Mouse (Mus musculus): ENCODE measurements around the gene Ube2j1. TPM values are rescaled to one million over a fixed set of nuclear protein-coding genes. Genes with fewer than 3 reads are reported as not detected.

The Ube2j1 gene
- polyA plus RNA-seq, 1 experiment from 2014 or later: 44.3 TPM

DNA sequence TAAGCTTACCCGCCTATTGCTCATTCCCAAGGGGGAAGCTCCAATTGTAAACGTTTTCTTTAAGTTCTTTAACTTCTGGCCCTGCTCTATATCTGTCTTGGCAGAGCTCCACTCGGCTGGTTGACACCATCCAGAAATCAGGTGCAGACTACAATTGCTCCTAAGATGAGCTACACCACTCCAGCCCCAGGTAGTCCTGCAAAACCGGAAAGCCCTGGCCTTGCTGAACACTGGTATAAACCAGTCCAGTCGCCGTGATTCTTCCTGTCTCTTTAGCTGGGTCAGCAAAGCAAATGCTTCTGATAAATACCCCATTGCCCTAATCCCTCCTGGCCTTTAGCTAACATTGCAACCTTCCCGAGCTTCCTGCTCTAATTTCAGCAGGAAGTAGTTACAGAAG is 29.9 kb downstream of the Ube2j1 start:
- Histone ChIP-seq H3K27ac (ENCODE audit: low read depth, low read length) (no peak overlapping the region), H3K9me3 (ENCODE audit: control insufficient read depth, low read length) (no peaks in the 10 kb centered on the region), H3K4me1 (replicated peaks; ENCODE audit: control insufficient read depth, insufficient read depth, low read length) (no peaks in the 10 kb centered on the region), H3K27me3 (replicated peaks; ENCODE audit: control insufficient read depth, insufficient read depth, low read length) (no peaks in the 10 kb centered on the region), H3K36me3 (ENCODE audit: control insufficient read depth, insufficient read depth, low read length) (no peaks in the 10 kb centered on the region), H3K9ac (ENCODE audit: low read depth, low read length) (no peak overlapping the region), H3K4me3 (ENCODE audit: low read depth, low read length) (no peak overlapping the region), H3K4me2 (no peak overlapping the region)
- no peak for ATAC-seq (replicated peaks; ENCODE audit: low FRiP score)
- DNase-seq (ENCODE audit: low spot score): no peak
- WGBS: 29% methylated on average over 7 of the region's 7 CpGs

DNA sequence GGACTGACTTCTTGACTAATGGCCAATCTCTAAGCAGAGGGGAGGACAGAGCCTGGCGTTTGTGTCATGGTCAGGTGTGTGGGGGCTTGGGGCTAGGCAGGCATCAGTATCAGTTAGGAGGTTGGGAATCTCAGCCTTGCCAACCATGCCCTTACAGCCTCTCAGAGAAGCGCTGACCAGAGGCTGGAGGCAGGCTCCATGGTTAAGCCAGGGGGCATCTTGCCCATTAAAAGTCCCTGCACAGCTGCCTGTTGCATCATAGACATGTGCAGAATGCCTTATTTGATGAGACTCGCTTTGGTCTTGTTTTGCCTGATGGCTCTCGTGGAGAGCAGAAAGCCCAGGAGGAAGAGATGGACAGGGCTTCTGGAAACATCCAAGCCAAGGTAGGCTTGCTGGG is 31.8 kb downstream of the Ube2j1 start, which contains the start of gene Gabrr2:
Gene Gabrr2, plus strand, starts transcription at position 19 of the 400 bp plus-strand sequence.
- ATAC-seq (replicated peaks; ENCODE audit: low FRiP score) (no peak), DNase-seq (ENCODE audit: low spot score) (no peak)
- H3K9me3 ChIP-seq (ENCODE audit: control insufficient read depth, low read length): no peaks in the 10 kb centered on the region
- no peak within 1 kb of the TSS for H3K9ac ChIP-seq (ENCODE audit: low read depth, low read length)
- H3K4me3 ChIP-seq (ENCODE audit: low read depth, low read length): no peak within 1 kb of the TSS
- WGBS: 79% methylated on average over 4 of the region's 4 CpGs
- H3K36me3 ChIP-seq (ENCODE audit: control insufficient read depth, insufficient read depth, low read length): no peaks in the 10 kb centered on the region
- H3K4me1 ChIP-seq (replicated peaks; ENCODE audit: control insufficient read depth, insufficient read depth, low read length): no peaks in the 10 kb centered on the region; the same call in 1 of the 2 replicates
- H3K27me3 ChIP-seq (replicated peaks; ENCODE audit: control insufficient read depth, insufficient read depth, low read length): no peaks in the 10 kb centered on the region
- no peak within 1 kb of the TSS for H3K27ac ChIP-seq (ENCODE audit: low read depth, low read length)
- no peak within 1 kb of the TSS for H3K4me2 ChIP-seq

DNA sequence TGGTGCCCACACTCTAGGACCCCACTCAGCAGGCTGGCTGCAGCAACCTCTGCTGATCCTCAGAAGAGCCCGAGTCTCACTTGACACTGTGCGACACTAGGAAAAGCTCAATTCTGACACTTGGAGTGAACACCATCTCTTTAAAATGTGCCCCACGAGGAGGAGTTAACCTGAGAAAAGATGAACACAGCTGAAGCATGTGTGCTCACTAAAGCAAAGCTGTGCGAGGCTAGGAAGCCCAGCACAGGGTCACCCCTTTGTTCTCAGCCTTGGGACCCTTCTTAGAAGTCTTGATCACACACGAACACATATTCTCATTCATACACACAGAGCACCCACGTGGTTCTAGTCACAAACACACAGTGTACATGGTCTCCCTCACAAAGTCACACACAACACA is 33.8 kb downstream of the Ube2j1 start:
- ATAC-seq (replicated peaks; ENCODE audit: low FRiP score) (no peak), DNase-seq (ENCODE audit: low spot score) (no peak)
- no peak overlapping the region for H3K4me2 ChIP-seq
- WGBS: 76% methylated on average over 6 of the region's 6 CpGs
- H3K4me3 ChIP-seq (ENCODE audit: low read depth, low read length): no peak overlapping the region
- H3K27me3 ChIP-seq (replicated peaks; ENCODE audit: control insufficient read depth, insufficient read depth, low read length): no peaks in the 10 kb centered on the region; the same call in 1 of the 2 replicates
- no peaks in the 10 kb centered on the region for H3K9me3 ChIP-seq (ENCODE audit: control insufficient read depth, low read length)
- no peak overlapping the region for H3K27ac ChIP-seq (ENCODE audit: low read depth, low read length)
- H3K4me1 ChIP-seq (replicated peaks; ENCODE audit: control insufficient read depth, insufficient read depth, low read length): no peaks in the 10 kb centered on the region; the same call in 1 of the 2 replicates
- H3K9ac ChIP-seq (ENCODE audit: low read depth, low read length): no peak overlapping the region
- no peaks in the 10 kb centered on the region for H3K36me3 ChIP-seq (ENCODE audit: control insufficient read depth, insufficient read depth, low read length)

DNA sequence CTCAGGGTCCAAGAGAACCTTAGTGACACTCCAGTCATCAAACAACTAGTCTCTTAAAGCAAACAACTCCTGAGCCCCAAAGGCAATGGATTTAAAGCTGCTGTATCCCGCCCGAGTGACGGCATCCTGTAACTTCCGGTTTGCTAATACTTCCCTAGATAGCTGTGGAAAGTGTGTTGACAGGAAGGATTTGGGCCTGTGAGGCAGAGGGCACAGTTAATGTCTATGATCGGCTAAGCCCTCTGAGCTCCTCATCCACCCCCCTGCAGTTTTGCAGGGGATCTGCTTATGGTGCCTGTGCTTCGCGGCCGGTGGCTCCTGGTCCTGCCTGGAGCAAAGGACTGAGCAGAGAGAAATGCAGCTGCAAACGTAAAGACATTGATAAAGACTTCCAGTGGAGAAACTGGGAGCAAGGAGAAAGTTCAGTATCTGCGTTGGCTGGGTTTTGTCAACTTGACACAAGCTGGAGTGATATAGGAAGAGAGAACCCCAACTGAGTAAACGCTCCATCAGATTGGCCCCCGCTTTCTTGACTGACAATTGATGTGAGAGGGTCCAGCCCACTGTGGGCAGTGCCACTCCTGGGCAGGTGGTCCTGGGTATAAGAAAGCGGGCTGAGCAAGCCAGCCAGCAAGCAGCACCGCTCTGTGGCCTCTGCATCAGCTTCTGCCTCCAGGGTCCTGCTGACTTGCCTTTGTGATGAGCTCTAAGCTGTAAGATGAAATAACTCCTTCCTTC is 35.2 kb downstream of the Ube2j1 start:
- ATAC-seq (replicated peaks; ENCODE audit: low FRiP score): no peak
- no peak overlapping the region for H3K27ac ChIP-seq (ENCODE audit: low read depth, low read length)
- no peaks in the 10 kb centered on the region; the same call in 1 of the 2 replicates for H3K27me3 ChIP-seq (replicated peaks; ENCODE audit: control insufficient read depth, insufficient read depth, low read length)
- H3K4me3 ChIP-seq (ENCODE audit: low read depth, low read length): no peak overlapping the region
- H3K9ac ChIP-seq (ENCODE audit: low read depth, low read length): no peak overlapping the region
- no peaks in the 10 kb centered on the region for H3K36me3 ChIP-seq (ENCODE audit: control insufficient read depth, insufficient read depth, low read length)
- H3K9me3 ChIP-seq (ENCODE audit: control insufficient read depth, low read length): no peaks in the 10 kb centered on the region
- 49% methylated on average over 14 of the region's 14 CpGs for WGBS
- DNase-seq (ENCODE audit: low spot score): no peak
- peak overlapping the region; percentile 38; the same call in 1 of the 2 replicates for H3K4me2 ChIP-seq
- H3K4me1 ChIP-seq (replicated peaks; ENCODE audit: control insufficient read depth, insufficient read depth, low read length): no peaks in the 10 kb centered on the region; the same call in 1 of the 2 replicates

DNA sequence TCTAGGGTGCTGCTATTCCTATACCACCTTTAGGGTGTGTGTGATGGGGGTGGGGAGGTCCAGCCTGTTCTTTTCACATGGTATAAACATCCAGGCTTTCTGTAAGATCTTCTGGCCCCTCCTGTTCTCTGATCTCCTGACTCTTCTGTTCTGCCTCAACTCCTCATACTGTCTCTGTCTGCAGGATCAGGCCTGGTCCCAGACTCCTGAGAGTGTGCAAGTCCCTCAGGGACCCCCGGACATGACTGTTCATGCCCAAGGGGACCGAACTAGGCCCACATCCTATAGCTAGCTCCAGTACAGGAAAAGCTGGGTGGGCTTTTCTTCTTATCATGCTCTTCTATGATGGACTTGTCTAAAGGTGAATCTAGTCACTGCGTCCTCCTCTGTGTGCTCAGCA is 36.1 kb downstream of the Ube2j1 start:
- Histone ChIP-seq H3K4me3 (ENCODE audit: low read depth, low read length) (no peak overlapping the region), H3K27me3 (replicated peaks; ENCODE audit: control insufficient read depth, insufficient read depth, low read length) (no peaks in the 10 kb centered on the region; the same call in 1 of the 2 replicates), H3K36me3 (ENCODE audit: control insufficient read depth, insufficient read depth, low read length) (no peaks in the 10 kb centered on the region), H3K9ac (ENCODE audit: low read depth, low read length) (no peak overlapping the region), H3K4me1 (replicated peaks; ENCODE audit: control insufficient read depth, insufficient read depth, low read length) (peaks cover 3% of the 10 kb centered on the region), H3K27ac (ENCODE audit: low read depth, low read length) (no peak overlapping the region), H3K4me2 (no peak overlapping the region), H3K9me3 (ENCODE audit: control insufficient read depth, low read length) (no peaks in the 10 kb centered on the region)
- 82% methylated on average over 3 of the region's 3 CpGs for WGBS
- no peak for ATAC-seq (replicated peaks; ENCODE audit: low FRiP score)
- no peak for DNase-seq (ENCODE audit: low spot score)

DNA sequence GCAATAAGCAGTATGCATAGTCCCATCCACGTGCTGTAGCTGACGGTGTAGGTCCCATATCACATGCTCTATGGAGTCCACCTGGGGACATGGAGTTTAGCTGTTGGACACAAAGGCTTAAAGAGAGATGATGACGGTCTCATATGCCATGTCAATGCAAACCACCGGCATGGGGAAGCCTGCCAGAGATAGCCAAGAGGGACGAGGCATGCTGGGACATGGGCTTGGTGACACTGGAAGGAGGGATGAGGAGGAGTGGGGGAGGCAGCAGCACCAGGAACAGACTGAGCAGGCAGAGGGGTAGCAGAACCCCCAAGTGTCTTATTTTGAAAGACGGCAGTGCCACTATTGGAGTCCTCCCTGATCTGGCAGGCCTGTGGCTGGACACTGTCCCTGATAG is 36.6 kb downstream of the Ube2j1 start:
- 85% methylated on average over 6 of the region's 6 CpGs for WGBS
- ATAC-seq (replicated peaks; ENCODE audit: low FRiP score) (no peak), DNase-seq (ENCODE audit: low spot score) (no peak)
- Histone ChIP-seq H3K36me3 (ENCODE audit: control insufficient read depth, insufficient read depth, low read length) (no peaks in the 10 kb centered on the region), H3K4me2 (no peak overlapping the region), H3K27ac (ENCODE audit: low read depth, low read length) (no peak overlapping the region), H3K9me3 (ENCODE audit: control insufficient read depth, low read length) (no peaks in the 10 kb centered on the region), H3K27me3 (replicated peaks; ENCODE audit: control insufficient read depth, insufficient read depth, low read length) (no peaks in the 10 kb centered on the region; the same call in 1 of the 2 replicates), H3K4me3 (ENCODE audit: low read depth, low read length) (no peak overlapping the region), H3K9ac (ENCODE audit: low read depth, low read length) (no peak overlapping the region), H3K4me1 (replicated peaks; ENCODE audit: control insufficient read depth, insufficient read depth, low read length) (peaks cover 8% of the 10 kb centered on the region)

DNA sequence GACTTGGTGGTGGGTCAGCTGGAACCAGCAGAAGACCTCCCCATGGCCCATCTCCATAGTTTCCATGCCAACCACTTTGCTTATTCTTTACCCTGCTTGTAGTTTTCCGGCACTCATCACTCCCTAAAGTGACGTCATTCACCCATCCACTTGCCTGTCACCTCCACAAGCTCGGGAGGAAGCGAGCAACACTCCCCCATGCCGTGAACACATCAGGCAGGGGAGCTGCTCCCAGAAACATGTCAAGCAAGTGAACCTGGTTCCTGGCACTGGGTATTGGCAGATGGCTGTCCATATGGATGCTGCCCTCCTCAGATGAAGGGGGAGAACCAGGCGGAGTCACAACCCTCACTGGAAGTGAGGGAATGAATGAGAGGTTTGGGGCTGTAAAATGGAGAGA is 37.7 kb downstream of the Ube2j1 start:
- no peaks in the 10 kb centered on the region; the same call in 1 of the 2 replicates for H3K27me3 ChIP-seq (replicated peaks; ENCODE audit: control insufficient read depth, insufficient read depth, low read length)
- H3K4me2 ChIP-seq: no peak overlapping the region
- ATAC-seq (replicated peaks; ENCODE audit: low FRiP score) (no peak), DNase-seq (ENCODE audit: low spot score) (no peak)
- WGBS: 73% methylated on average over 6 of the region's 6 CpGs
- H3K9me3 ChIP-seq (ENCODE audit: control insufficient read depth, low read length): no peaks in the 10 kb centered on the region
- no peaks in the 10 kb centered on the region for H3K36me3 ChIP-seq (ENCODE audit: control insufficient read depth, insufficient read depth, low read length)
- H3K9ac ChIP-seq (ENCODE audit: low read depth, low read length): no peak overlapping the region
- H3K27ac ChIP-seq (ENCODE audit: low read depth, low read length): no peak overlapping the region
- peaks cover 8% of the 10 kb centered on the region for H3K4me1 ChIP-seq (replicated peaks; ENCODE audit: control insufficient read depth, insufficient read depth, low read length)
- no peak overlapping the region for H3K4me3 ChIP-seq (ENCODE audit: low read depth, low read length)

DNA sequence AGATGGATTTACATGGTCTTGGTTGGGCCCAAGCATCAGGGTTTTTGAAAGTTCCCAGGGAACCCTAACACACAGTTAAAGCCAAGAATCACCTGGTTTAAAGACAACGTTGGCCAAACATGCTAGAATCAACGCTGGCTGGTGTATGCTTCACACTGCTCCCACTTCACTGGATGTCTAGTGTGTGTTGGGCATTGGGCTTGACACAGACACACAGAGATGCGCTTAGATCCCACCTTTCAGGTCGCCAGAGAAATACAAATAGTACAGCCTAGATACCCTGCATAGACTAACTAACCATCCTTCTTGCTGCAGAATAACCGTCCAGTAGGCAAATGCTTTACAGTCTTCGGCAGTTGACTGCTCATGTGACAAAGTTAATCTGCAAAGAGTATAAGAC is 39.1 kb downstream of the Ube2j1 start:
- DNase-seq (ENCODE audit: low spot score) (no peak), ATAC-seq (replicated peaks; ENCODE audit: low FRiP score) (no peak)
- no peaks in the 10 kb centered on the region for H3K36me3 ChIP-seq (ENCODE audit: control insufficient read depth, insufficient read depth, low read length)
- H3K4me3 ChIP-seq (ENCODE audit: low read depth, low read length): no peak overlapping the region
- H3K27me3 ChIP-seq (replicated peaks; ENCODE audit: control insufficient read depth, insufficient read depth, low read length): no peaks in the 10 kb centered on the region; the same call in 1 of the 2 replicates
- H3K27ac ChIP-seq (ENCODE audit: low read depth, low read length): no peak overlapping the region
- H3K9me3 ChIP-seq (ENCODE audit: control insufficient read depth, low read length): no peaks in the 10 kb centered on the region
- WGBS: 83% methylated on average over 6 of the region's 6 CpGs
- no peak overlapping the region for H3K9ac ChIP-seq (ENCODE audit: low read depth, low read length)
- H3K4me1 ChIP-seq (replicated peaks; ENCODE audit: control insufficient read depth, insufficient read depth, low read length): peaks cover 8% of the 10 kb centered on the region
- H3K4me2 ChIP-seq: no peak overlapping the region

DNA sequence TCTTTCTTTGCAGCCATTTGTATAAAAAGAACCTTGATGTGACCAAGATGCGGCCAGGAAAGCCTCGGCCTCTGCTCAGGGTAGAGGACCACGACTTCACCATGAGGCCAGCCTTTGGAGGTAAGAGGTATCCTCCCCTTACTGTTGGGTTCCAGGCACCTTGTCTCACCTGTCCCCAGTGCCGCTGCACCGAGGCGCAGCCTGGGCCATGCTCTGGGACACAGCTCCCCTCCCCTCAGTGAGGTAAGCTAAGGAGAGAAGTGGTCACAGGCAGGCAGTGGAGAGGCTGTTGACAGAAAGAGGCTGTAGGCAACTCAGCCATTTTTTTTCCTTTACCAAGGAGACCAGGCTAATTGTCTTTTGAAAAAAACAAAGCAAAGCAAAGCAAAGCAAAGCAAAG is 40.1 kb downstream of the Ube2j1 start:
- no peak for ATAC-seq (replicated peaks; ENCODE audit: low FRiP score)
- H3K36me3 ChIP-seq (ENCODE audit: control insufficient read depth, insufficient read depth, low read length): no peaks in the 10 kb centered on the region
- no peaks in the 10 kb centered on the region for H3K9me3 ChIP-seq (ENCODE audit: control insufficient read depth, low read length)
- H3K4me3 ChIP-seq (ENCODE audit: low read depth, low read length): no peak overlapping the region
- peaks cover 8% of the 10 kb centered on the region for H3K4me1 ChIP-seq (replicated peaks; ENCODE audit: control insufficient read depth, insufficient read depth, low read length)
- no peak overlapping the region for H3K27ac ChIP-seq (ENCODE audit: low read depth, low read length)
- WGBS: 87% methylated on average over 6 of the region's 6 CpGs
- no peak overlapping the region for H3K9ac ChIP-seq (ENCODE audit: low read depth, low read length)
- no peak for DNase-seq (ENCODE audit: low spot score)
- no peaks in the 10 kb centered on the region; the same call in 1 of the 2 replicates for H3K27me3 ChIP-seq (replicated peaks; ENCODE audit: control insufficient read depth, insufficient read depth, low read length)
- no peak overlapping the region for H3K4me2 ChIP-seq
